Mouse (Mus musculus) neural tube, embryonic 13.5 days (tissue): ENCODE measurements at regions not wholly inside any gene's neighbourhood (a gene's known extent, or its start where the extent isn't known, plus 50 kb on each side); places are given as distances from the start of the nearest gene placed in this dataset.

Source experiments
- ATAC-seq: fragments of 200-750 bp; cut with Nextera tagmentation; 2 replicates; pipeline ENCODE4 v1.8.0; 2017; ENCODE audit warnings: low read depth, mild to moderate bottlenecking, moderate TSS enrichment, moderate library complexity
- H3K27ac ChIP-seq: fragments of 300-500 bp; sonication (generic); replicated peaks from 2 replicates; pipeline ENCODE4 v1.5.1; 2015; ENCODE audit warnings: moderate library complexity, mild to moderate bottlenecking, inconsistent platforms
- H3K27me3 ChIP-seq: fragments of 300-500 bp; sonication (generic); 2 replicates; pipeline ENCODE4 v1.6.1; 2015; ENCODE audit warnings: mild to moderate bottlenecking, inconsistent platforms
- H3K36me3 ChIP-seq: fragments of 300-500 bp; sonication (generic); 2 replicates; pipeline ENCODE4 v1.6.1; 2015; ENCODE audit warnings: mild to moderate bottlenecking, inconsistent platforms
- H3K4me1 ChIP-seq: fragments of 300-500 bp; sonication (generic); replicated peaks from 2 replicates; pipeline ENCODE4 v1.6.1; 2015; ENCODE audit warnings: inconsistent platforms
- H3K4me2 ChIP-seq: fragments of 300-500 bp; sonication (generic); 2 replicates; pipeline ENCODE4 v1.6.1; 2015; ENCODE audit warnings: inconsistent platforms, mild to moderate bottlenecking, moderate library complexity
- H3K4me3 ChIP-seq: fragments of 300-500 bp; sonication (generic); 2 replicates; pipeline ENCODE4 v1.5.1; 2015; ENCODE audit warnings: mild to moderate bottlenecking, inconsistent platforms
- H3K9ac ChIP-seq: fragments of 300-500 bp; sonication (generic); 2 replicates; pipeline ENCODE4 v1.6.1; 2015; ENCODE audit warnings: moderate library complexity, mild to moderate bottlenecking, inconsistent platforms
- H3K9me3 ChIP-seq: fragments of 300-500 bp; sonication (generic); 2 replicates; pipeline ENCODE4 v1.6.1; 2016; ENCODE audit warnings: inconsistent platforms
- WGBS: fragments of 180-500 bp; shearing (Covaris S2); methylation state at CpG from one replicate; pipeline ENCODE4 v1.1.7; 2015; 5-methylcytosine and 5-hydroxymethylcytosine counted together

- no peaks in the 10 kb centered on the region for H3K27me3 ChIP-seq
- no peak overlapping the region for H3K4me2 ChIP-seq
- WGBS: 91% methylated on average over 10 of the region's 10 CpGs
- no peaks in the 10 kb centered on the region for H3K36me3 ChIP-seq
- no peaks in the 10 kb centered on the region for H3K9me3 ChIP-seq
- no peak overlapping the region for H3K9ac ChIP-seq
- no peaks in the 10 kb centered on the region for H3K4me1 ChIP-seq
- ATAC-seq: no peak
- no peak overlapping the region for H3K27ac ChIP-seq
- H3K4me3 ChIP-seq: no peak overlapping the region
Observed at GRCm38 (mm10) chr9:118354911-118355310, 123.1 kb upstream of the Eomes start.

- no peak for ATAC-seq
- H3K36me3 ChIP-seq: no peaks in the 10 kb centered on the region
- no peaks in the 10 kb centered on the region for H3K9me3 ChIP-seq
- H3K27ac ChIP-seq: no peak overlapping the region
- 91% methylated on average over 8 of the region's 8 CpGs for WGBS
- H3K4me1 ChIP-seq: no peaks in the 10 kb centered on the region
- H3K4me3 ChIP-seq: no peak overlapping the region
- H3K27me3 ChIP-seq: no peaks in the 10 kb centered on the region
- H3K9ac ChIP-seq: no peak overlapping the region
- no peak overlapping the region for H3K4me2 ChIP-seq
Observed at GRCm38 (mm10) chr9:118357406-118357805, 120.6 kb upstream of the Eomes start.

- ATAC-seq: no peak
- H3K27me3 ChIP-seq: no peaks in the 10 kb centered on the region
- H3K9me3 ChIP-seq: no peaks in the 10 kb centered on the region
- H3K36me3 ChIP-seq: no peaks in the 10 kb centered on the region
- no peaks in the 10 kb centered on the region for H3K4me1 ChIP-seq
- H3K4me3 ChIP-seq: no peak overlapping the region
- no peak overlapping the region for H3K4me2 ChIP-seq
- no peak overlapping the region for H3K27ac ChIP-seq
- H3K9ac ChIP-seq: no peak overlapping the region
- WGBS: 96% methylated on average over 2 of the region's 2 CpGs
Observed at GRCm38 (mm10) chr9:118363929-118364328, 114.1 kb upstream of the Eomes start.

GRCm38 (mm10) chr9:118365431-118365830 lies 112.6 kb upstream of the Eomes start:
- H3K27me3 ChIP-seq: no peaks in the 10 kb centered on the region
- 81% methylated on average over 9 of the region's 9 CpGs for WGBS
- no peak overlapping the region for H3K4me3 ChIP-seq
- no peaks in the 10 kb centered on the region for H3K36me3 ChIP-seq
- H3K4me1 ChIP-seq: no peaks in the 10 kb centered on the region
- H3K9me3 ChIP-seq: no peaks in the 10 kb centered on the region
- H3K27ac ChIP-seq: no peak overlapping the region
- no peak overlapping the region for H3K9ac ChIP-seq
- no peak for ATAC-seq
- no peak overlapping the region for H3K4me2 ChIP-seq

GRCm38 (mm10) chr9:118367314-118367713 lies 110.7 kb upstream of the Eomes start:
- H3K9me3 ChIP-seq: no peaks in the 10 kb centered on the region
- no peak overlapping the region for H3K4me3 ChIP-seq
- H3K27ac ChIP-seq: no peak overlapping the region
- WGBS: 72% methylated on average over 4 of the region's 4 CpGs
- no peak overlapping the region for H3K9ac ChIP-seq
- no peaks in the 10 kb centered on the region for H3K27me3 ChIP-seq
- H3K4me1 ChIP-seq: no peaks in the 10 kb centered on the region
- no peaks in the 10 kb centered on the region for H3K36me3 ChIP-seq
- H3K4me2 ChIP-seq: no peak overlapping the region
- no peak for ATAC-seq

- Histone ChIP-seq H3K9me3 (no peaks in the 10 kb centered on the region), H3K4me2 (no peak overlapping the region), H3K4me1 (no peaks in the 10 kb centered on the region), H3K9ac (no peak overlapping the region), H3K4me3 (no peak overlapping the region), H3K27me3 (no peaks in the 10 kb centered on the region), H3K27ac (no peak overlapping the region), H3K36me3 (no peaks in the 10 kb centered on the region)
- no peak for ATAC-seq
- 76% methylated on average over 6 of the region's 6 CpGs for WGBS
Observed at GRCm38 (mm10) chr9:118370581-118370980, 107.4 kb upstream of the Eomes start.

GRCm38 (mm10) chr9:118374680-118375079 lies 103.3 kb upstream of the Eomes start:
- no peak for ATAC-seq
- WGBS: 88% methylated on average over 5 of the region's 5 CpGs
- H3K9ac ChIP-seq: no peak overlapping the region

GRCm38 (mm10) chr9:118379055-118379454 lies 99.0 kb upstream of the Eomes start:
- no peak overlapping the region for H3K9ac ChIP-seq

More at GRCm38 (mm10) chr9:118374680-118375079, 103.3 kb upstream of the Eomes start:
- no peak overlapping the region for H3K4me2 ChIP-seq
- no peak overlapping the region for H3K4me3 ChIP-seq
- H3K36me3 ChIP-seq: no peaks in the 10 kb centered on the region
- H3K4me1 ChIP-seq: no peaks in the 10 kb centered on the region
- H3K27ac ChIP-seq: no peak overlapping the region
- H3K27me3 ChIP-seq: no peaks in the 10 kb centered on the region
- no peaks in the 10 kb centered on the region for H3K9me3 ChIP-seq

GRCm38 (mm10) chr9:118382532-118382931 lies 95.5 kb upstream of the Eomes start:
- no peaks in the 10 kb centered on the region for H3K4me1 ChIP-seq
- 93% methylated on average over 3 of the region's 3 CpGs for WGBS
- no peak overlapping the region for H3K4me2 ChIP-seq
- H3K36me3 ChIP-seq: no peaks in the 10 kb centered on the region
- no peaks in the 10 kb centered on the region for H3K9me3 ChIP-seq
- H3K4me3 ChIP-seq: no peak overlapping the region
- ATAC-seq: no peak
- H3K27me3 ChIP-seq: peaks cover 25% of the 10 kb centered on the region
- no peak overlapping the region for H3K27ac ChIP-seq
- H3K9ac ChIP-seq: no peak overlapping the region

More at GRCm38 (mm10) chr9:118379055-118379454, 99.0 kb upstream of the Eomes start:
- Histone ChIP-seq H3K4me1 (no peaks in the 10 kb centered on the region), H3K27me3 (no peaks in the 10 kb centered on the region; the same call in 1 of the 2 replicates), H3K4me2 (no peak overlapping the region), H3K9me3 (no peaks in the 10 kb centered on the region), H3K27ac (no peak overlapping the region), H3K36me3 (no peaks in the 10 kb centered on the region), H3K4me3 (no peak overlapping the region)
- no peak for ATAC-seq
- WGBS: 28% methylated on average over 6 of the region's 6 CpGs

- no peak overlapping the region for H3K9ac ChIP-seq
- H3K4me3 ChIP-seq: no peak overlapping the region
- 62% methylated on average over 2 of the region's 2 CpGs for WGBS
- H3K27me3 ChIP-seq: peaks cover 45% of the 10 kb centered on the region
- peaks cover 5% of the 10 kb centered on the region for H3K4me1 ChIP-seq
- H3K36me3 ChIP-seq: no peaks in the 10 kb centered on the region
- H3K4me2 ChIP-seq: no peak overlapping the region
- H3K9me3 ChIP-seq: no peaks in the 10 kb centered on the region
- ATAC-seq: no peak
- H3K27ac ChIP-seq: no peak overlapping the region
Observed at GRCm38 (mm10) chr9:118384610-118385009, 93.4 kb upstream of the Eomes start.

- no peak overlapping the region for H3K4me3 ChIP-seq
- no peaks in the 10 kb centered on the region for H3K9me3 ChIP-seq
- WGBS: 26% methylated on average over 8 of the region's 8 CpGs
- H3K4me1 ChIP-seq: peaks cover 10% of the 10 kb centered on the region
- H3K4me2 ChIP-seq: no peak overlapping the region
- H3K27ac ChIP-seq: no peak overlapping the region
- peaks cover 73% of the 10 kb centered on the region for H3K27me3 ChIP-seq
- no peak overlapping the region for H3K9ac ChIP-seq
- no peak for ATAC-seq
- no peaks in the 10 kb centered on the region for H3K36me3 ChIP-seq
Observed at GRCm38 (mm10) chr9:118387631-118388030, 90.4 kb upstream of the Eomes start.

- peaks cover 10% of the 10 kb centered on the region for H3K4me1 ChIP-seq
- H3K36me3 ChIP-seq: no peaks in the 10 kb centered on the region
- H3K27ac ChIP-seq: no peak overlapping the region
- peaks cover 80% of the 10 kb centered on the region for H3K27me3 ChIP-seq
- no peaks in the 10 kb centered on the region for H3K9me3 ChIP-seq
- no peak for ATAC-seq
- peak overlapping the region; percentile 30 for H3K4me3 ChIP-seq
- H3K9ac ChIP-seq: peak overlapping the region; percentile 41; the same call in 1 of the 2 replicates
- H3K4me2 ChIP-seq: peak overlapping the region; percentile 53
- WGBS: 3% methylated on average over 27 of the region's 27 CpGs
Observed at GRCm38 (mm10) chr9:118389481-118390334, 88.3 kb upstream of the Eomes start.

GRCm38 (mm10) chr9:118390679-118391078 lies 87.3 kb upstream of the Eomes start:
- ATAC-seq: no peak
- no peak overlapping the region for H3K4me3 ChIP-seq
- no peaks in the 10 kb centered on the region for H3K9me3 ChIP-seq
- no peak overlapping the region for H3K4me2 ChIP-seq
- no peak overlapping the region for H3K27ac ChIP-seq
- WGBS: 39% methylated on average over 3 of the region's 3 CpGs
- peaks cover 10% of the 10 kb centered on the region for H3K4me1 ChIP-seq
- no peaks in the 10 kb centered on the region for H3K36me3 ChIP-seq
- peaks cover 74% of the 10 kb centered on the region for H3K27me3 ChIP-seq
- H3K9ac ChIP-seq: no peak overlapping the region
